Mouse (Mus musculus) mesoderm, embryonic 11.5 days (tissue): ENCODE results near the gene Tmem131l.

Experiments used
- DNase-seq: peaks from one replicate; pipeline ENCODE4 v3.0.0-alpha.2; 2012; ENCODE audit warnings: low read depth, low spot score

Gene Tmem131l

GRCm38 (mm10) chr3:84015484-84016016, 24.4 kb downstream of the Tmem131l start:
- DNase-seq: no peak

- no peak for DNase-seq
Measured at GRCm38 (mm10) chr3:84010995-84011663, 28.8 kb downstream of the Tmem131l start.

- DNase-seq: no peak
Measured at GRCm38 (mm10) chr3:84005989-84006388, 34.0 kb downstream of the Tmem131l start.

- DNase-seq: peak; percentile 34
Measured at GRCm38 (mm10) chr3:84004330-84005090, 35.5 kb downstream of the Tmem131l start.

GRCm38 (mm10) chr3:84002433-84003090, 37.4 kb downstream of the Tmem131l start:
- no peak for DNase-seq

- DNase-seq: no peak
Measured at GRCm38 (mm10) chr3:83997563-83997962, 42.4 kb downstream of the Tmem131l start.

- DNase-seq: no peak
Measured at GRCm38 (mm10) chr3:83997036-83997435, 42.9 kb downstream of the Tmem131l start.

GRCm38 (mm10) chr3:83996086-83996485, 43.9 kb downstream of the Tmem131l start:
- no peak for DNase-seq

GRCm38 (mm10) chr3:83995254-83995830, 44.6 kb downstream of the Tmem131l start:
- DNase-seq: no peak

GRCm38 (mm10) chr3:83994217-83994839, 45.6 kb downstream of the Tmem131l start:
- DNase-seq: peak; percentile 58

- no peak for DNase-seq
Measured at GRCm38 (mm10) chr3:83993089-83993516, 46.9 kb downstream of the Tmem131l start.

GRCm38 (mm10) chr3:83991691-83992524, 48.1 kb downstream of the Tmem131l start:
- no peak for DNase-seq

- no peak for DNase-seq
Measured at GRCm38 (mm10) chr3:83988214-83988613, 51.8 kb downstream of the Tmem131l start.

GRCm38 (mm10) chr3:83987533-83988112, 52.4 kb downstream of the Tmem131l start:
- DNase-seq: no peak

GRCm38 (mm10) chr3:83986740-83987139, 53.2 kb downstream of the Tmem131l start:
- no peak for DNase-seq

- DNase-seq: no peak
Measured at GRCm38 (mm10) chr3:83985426-83985825, 54.5 kb downstream of the Tmem131l start.

- no peak for DNase-seq
Measured at GRCm38 (mm10) chr3:83984379-83984778, 55.6 kb downstream of the Tmem131l start.

- DNase-seq: no peak
Measured at GRCm38 (mm10) chr3:83982821-83983220, 57.2 kb downstream of the Tmem131l start.

GRCm38 (mm10) chr3:83980231-83980872, 59.6 kb downstream of the Tmem131l start:
- DNase-seq: peak; percentile 82
